Mouse (Mus musculus) layer of hippocampus, postnatal 10 days (tissue): Measurements from ENCODE around the gene Tmem107. TPM values are rescaled to one million over a fixed set of nuclear protein-coding genes. Genes with fewer than 3 reads are reported as not detected.

Experiments
- DNase-seq, 2 experiments: peaks; one replicate each; pipeline ENCODE4 v3.0.0; 2021; ENCODE audit warnings: low spot score in 2 of 2
- total RNA-seq, 2 experiments: library from RNA; stranded (reverse); gene quantifications; 2 replicates each; pipeline ENCODE4 v1.2.3; 2021

Tmem107 gene
- total RNA-seq, 2 experiments from 2014 or later: 10.4 to 14.0 TPM

DNA sequence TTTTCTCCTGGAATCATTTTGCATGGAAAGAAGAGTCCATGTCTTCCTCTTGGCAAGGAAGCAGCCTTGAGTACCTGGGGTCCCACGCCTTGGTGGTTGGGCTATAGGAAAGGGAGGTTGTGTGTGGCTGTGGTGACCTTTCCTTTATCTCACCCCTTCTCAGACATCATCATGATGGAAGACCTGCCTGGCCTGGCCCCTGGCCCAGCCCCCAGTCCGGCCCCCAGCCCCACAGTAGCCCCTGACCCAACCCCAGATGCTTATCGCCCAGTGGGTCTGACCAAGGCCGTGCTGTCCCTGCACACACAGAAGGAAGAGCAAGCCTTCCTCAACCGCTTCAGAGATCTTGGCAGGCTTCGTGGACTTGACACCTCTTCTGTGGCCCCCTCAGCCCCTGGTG is 34.6 kb downstream of the Tmem107 start:
- DNase-seq: peak in 1 of 2 experiments; percentile 2

DNA sequence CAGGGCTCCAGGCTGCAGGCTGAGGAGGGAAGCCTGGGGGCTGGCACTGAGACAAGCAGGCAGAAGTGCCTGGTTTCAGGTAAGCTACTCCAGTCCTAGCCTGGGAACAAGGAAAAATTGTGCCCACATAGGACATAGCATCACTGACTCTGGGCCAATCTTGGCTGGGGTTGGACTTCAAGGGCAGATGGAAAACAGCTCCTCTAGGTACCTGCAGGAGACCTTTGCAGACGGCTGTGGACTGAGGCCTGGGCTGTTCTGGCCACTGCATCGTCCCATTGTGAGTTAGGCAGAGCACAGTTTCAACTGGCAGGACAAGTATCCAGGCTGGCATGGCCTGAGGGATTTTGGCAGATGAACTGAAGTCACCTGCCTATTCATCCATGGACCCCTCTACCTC is 35.2 kb downstream of the Tmem107 start:
- peak in 1 of 2 experiments; percentile 6 for DNase-seq

DNA sequence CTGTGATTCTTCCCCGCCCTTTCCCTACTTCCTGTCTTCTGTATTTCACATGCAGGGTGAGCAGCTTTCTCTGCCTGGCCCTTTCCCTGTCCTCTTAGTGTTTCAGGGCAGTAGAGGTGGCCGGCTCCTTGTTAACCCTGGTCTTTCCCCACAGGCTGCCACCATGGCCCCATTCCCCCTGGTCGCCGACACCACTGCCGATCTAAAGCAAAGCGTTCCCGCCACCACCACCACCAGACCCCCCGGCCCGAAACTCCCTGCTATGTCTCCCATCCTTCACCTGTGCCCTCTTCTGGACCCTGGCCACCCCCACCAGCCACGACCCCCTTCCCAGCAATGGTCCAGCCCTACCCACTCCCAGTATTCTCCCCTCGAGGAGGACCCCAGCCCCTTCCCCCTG is 35.7 kb downstream of the Tmem107 start:
- no peak for DNase-seq

DNA sequence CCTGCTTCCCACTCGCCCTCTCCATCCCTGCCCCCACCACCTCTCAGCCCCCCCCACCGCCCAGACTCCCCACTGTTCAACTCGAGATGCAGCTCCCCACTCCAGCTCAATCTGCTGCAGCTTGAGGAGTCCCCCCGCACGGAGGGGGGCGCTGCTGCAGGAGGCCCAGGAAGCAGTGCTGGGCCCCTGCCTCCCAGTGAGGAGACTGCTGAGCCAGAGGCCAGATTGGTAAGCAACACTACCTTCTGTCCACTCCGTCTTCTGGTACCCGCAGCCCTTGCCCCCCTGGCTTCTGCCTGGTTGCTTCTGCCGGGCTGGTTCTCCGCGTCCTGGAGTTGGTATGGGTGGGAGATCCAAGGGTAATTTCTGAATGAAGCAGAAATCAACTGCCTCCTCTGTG is 36.2 kb downstream of the Tmem107 start:
- no peak for DNase-seq

DNA sequence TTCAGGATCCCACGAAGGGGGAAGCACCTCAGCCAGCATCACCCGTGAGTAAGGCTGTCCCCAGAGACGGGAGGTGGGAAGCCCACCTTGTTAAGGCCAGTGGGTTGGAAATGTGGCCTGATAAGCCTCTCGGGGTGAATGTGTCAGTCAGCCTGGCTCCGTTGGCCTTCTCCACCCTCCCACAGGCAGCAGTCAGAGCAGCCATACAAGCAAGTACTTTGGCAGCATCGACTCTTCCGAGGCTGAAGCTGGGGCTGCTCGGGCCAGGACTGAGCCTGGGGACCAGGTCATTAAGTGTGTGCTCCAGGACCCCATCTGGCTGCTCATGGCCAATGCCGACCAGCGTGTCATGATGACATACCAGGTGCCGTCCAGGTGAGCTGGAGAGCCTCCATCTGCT is 37.1 kb downstream of the Tmem107 start:
- no peak for DNase-seq

DNA sequence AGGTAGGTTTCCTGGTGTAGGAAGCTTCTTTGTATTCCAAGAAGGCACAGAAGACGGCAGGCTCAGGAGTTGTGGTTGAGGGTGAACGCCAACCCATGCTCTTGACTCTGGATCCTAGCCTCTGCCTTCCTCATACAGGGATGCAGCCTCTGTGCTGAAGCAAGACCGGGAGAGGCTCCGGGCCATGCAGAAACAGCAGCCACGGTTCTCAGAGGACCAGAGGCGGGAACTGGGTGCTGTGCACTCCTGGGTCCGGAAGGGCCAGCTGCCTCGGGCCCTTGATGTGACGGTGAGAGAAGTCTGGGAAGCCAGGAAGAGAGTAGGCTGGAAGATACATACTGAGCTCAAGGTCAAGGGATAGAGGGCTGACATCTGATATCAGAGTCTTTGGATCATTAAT is 37.6 kb downstream of the Tmem107 start:
- no peak for DNase-seq

DNA sequence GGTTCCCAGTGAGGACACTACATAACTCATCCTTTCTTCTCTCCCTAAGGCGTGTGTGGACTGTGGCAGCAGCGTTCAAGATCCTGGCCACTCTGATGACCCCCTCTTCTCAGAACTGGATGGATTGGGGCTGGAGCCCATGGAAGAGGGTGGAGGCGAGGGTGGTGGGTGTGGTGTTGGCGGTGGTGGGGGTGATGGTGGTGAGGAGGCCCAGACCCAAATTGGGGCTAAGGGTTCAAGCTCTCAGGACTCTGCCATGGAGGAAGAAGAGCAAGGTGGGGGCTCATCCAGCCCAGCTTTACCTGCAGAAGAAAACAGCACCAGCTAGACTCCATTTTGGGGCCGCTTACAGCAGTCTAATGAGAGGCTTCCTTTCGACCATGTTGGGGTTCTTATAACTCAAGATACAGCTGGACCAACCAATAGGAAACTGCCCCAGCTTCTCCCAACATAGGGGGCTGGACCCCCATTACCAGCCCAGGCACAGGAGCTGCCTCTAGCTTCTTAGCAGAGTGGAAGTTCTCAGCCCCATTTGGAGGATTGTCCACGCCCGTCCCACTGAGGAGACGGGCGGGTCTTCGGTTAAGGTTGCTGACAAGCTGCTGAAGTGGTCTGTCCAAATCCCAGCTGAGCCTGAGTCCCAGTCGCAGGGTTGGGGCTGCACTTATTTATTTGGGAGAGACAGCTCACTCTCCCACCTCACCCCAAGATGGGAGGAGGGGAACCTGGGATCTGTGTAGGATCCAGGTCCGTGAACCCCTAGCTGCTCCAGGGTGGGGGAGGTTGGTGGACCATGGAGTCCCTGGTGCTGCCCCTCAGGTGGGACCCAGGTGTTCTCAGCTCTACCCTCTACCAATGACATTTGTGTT is 38.7 kb downstream of the Tmem107 start:
- DNase-seq: no peak

DNA sequence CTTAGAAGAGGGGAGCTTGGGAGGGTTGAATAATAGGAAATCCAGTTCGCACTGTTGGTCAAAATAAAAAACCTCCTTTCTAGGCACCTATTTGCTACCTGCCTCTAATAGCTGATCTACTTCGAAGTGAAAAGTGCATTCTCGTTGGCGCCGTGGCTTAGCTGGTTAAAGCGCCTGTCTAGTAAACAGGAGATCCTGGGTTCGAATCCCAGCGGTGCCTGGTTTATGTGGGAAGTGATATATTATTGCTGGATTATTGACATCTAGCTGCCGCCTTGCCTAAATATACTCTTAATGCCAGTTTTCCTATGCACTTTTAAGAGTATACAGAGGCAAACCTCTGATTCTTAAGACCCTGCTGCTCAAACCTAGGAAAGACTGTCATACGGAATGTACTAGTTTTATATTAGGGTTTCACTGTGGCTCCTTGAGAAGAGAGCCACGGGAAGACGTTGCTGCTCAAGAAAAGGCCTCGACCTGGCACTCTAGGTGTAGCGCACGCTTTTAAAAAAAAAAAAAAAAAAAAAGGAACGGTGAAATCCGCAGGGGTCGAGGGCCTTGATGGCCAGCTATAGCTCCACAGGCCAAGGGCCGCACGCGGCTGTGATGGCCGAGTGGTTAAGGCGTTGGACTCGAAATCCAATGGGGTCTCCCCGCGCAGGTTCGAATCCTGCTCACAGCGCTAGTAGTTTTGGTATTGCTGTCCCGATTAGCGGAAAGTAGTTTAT is 39.9 kb downstream of the Tmem107 start:
- DNase-seq: peak; percentile 97

- no peak for DNase-seq
Observed at GRCm38 (mm10) chr11:69111051-69111810, 40.6 kb downstream of the Tmem107 start.

- DNase-seq: no peak
Observed at GRCm38 (mm10) chr11:69111865-69112264, 41.3 kb downstream of the Tmem107 start.

DNA sequence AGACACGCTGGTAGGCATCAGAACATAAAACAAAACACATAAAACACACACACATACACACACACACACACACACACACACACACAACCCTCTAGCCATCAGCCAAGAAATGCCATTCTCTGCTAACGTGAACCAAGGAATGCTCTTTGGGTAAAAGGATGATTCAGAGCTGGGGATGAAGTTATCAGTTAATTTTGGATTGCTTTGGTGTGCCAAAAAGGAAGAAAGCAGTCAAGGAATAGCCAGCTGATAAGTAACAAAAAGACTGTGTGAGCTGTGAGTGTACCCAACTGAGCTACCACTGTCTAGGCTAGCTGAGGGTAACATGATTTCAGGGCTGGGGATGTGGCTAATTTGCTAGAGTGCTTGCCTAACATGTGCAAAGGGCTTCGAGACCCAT is 43.4 kb downstream of the Tmem107 start:
- no peak for DNase-seq

GRCm38 (mm10) chr11:69114621-69115020 is 44.0 kb downstream of the Tmem107 start:
- no peak for DNase-seq

- no peak for DNase-seq
Observed at GRCm38 (mm10) chr11:69116843-69117242, 46.2 kb downstream of the Tmem107 start.

- peak; percentile 53 to 69 for DNase-seq
Observed at GRCm38 (mm10) chr11:69117737-69118695, 47.4 kb downstream of the Tmem107 start.

DNA sequence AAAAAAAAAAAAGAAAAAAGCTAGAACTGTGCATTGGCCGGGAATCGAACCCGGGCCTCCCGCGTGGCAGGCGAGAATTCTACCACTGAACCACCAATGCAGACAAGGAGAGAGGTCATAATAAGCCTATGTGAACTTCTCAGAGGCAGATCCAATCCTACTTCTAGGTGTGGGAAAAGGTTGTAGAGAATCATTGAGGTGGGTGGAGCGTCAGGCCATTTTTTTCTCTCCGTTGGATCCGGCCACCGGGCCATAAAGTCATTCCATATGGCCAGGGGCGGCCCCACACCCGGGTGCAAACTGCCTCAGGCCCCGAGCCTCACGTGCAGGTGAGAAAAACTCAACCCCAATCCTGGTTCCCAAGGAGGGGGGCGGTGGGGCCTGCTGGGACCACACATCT is 48.2 kb downstream of the Tmem107 start:
- DNase-seq: peak; percentile 91 to 92

DNA sequence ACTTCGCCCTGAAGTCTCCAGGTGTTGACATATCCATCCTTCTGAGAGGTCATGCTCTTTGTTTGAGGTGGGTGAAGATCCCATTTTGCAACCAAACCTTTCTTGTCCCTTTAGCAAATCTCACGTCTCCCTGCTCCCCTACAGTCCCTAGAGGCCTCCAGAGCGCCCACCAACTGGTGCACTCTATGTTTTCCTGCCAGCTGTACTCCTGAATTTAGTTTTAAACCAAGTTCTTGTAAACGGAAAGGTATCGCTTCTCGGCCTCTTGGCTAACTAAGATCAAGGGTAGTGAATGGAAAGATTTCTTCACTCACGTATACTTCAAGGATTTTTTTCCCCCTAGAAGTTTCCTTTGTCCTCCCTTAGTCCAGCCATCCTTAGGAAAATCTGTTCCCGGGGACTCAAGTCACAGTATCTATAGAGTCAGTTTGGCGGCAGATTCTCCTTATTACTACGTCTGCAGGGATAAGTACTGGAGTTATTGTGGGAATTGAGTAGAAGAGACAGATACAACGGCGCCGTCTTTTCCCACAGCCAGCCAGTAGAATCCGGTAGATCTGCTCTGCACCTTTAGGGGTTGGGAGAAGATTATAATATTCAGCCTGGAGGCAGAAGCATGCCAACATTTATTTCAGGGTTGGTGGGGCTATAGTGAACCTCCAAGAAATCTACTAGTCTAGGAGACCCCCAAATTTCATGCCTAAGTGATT is 49.0 kb downstream of the Tmem107 start:
- DNase-seq: no peak

GRCm38 (mm10) chr11:69120221-69121000 is 49.8 kb downstream of the Tmem107 start, which contains the start of gene Hes7:
TSS of gene Hes7 (plus strand) at chr11:69120404.
- no peak for DNase-seq

DNA sequence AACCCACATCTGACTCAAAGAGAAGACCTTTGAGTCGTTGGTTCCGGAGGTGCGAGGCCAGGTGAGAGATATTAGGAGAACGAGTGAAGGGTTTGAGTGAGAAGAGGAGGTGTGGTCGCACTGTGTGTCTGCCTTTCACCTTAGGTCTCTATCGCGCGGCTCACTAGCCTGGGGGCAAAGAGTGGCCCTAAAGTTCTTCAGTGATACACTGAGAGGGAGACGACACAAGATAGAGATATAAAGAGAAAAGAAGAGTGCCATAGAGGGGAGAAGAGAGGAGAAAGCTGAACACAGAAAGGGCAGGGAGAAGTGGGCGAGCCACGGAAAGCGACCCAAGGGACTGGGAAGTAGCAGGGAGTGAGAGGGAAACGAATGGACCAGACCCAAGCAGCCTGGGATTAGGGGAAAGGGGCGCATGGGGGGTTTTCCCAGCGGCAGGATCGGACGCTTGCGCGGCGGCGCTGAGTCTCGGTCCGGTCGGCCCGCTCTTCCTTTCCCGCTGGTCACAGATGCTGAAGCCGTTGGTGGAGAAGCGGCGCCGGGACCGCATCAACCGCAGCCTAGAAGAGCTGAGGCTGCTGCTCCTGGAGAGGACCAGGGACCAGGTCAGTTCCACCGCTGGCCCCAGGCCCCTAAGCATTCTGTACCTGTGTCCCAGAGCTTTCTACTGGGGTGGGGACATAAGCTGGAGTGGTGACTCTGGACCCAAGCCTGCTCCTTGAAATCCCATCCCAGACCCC is 50.6 kb downstream of the Tmem107 start:
- peak in 1 of 2 experiments; percentile 43 for DNase-seq
